Mouse (Mus musculus) layer of hippocampus, adult 2 months (tissue): ENCODE measurements around the gene Rbp1. TPM values are rescaled to one million over a fixed set of nuclear protein-coding genes. Genes with fewer than 3 reads are reported as not detected.

ENCODE experiments used
- DNase-seq, 2 experiments: peaks; one replicate each; pipeline ENCODE4 v3.0.0; 2022; ENCODE audit warnings: low spot score in 2 of 2
- H3K27ac ChIP-seq: fragments of 200-600 bp; 2 replicates; pipeline ENCODE4 v1.8.1; 2022
- H3K4me3 ChIP-seq: fragments of 200-600 bp; 2 replicates; pipeline ENCODE4 v1.8.1; 2022; ENCODE audit warnings: mild to moderate bottlenecking
- CTCF ChIP-seq: fragments of 200-600 bp; conservative IDR thresholded peaks from 2 replicates; pipeline ENCODE4 v1.8.1; 2022; ENCODE audit warnings: antibody characterized with exemption, mild to moderate bottlenecking, moderate library complexity
- long read RNA-seq, 2 experiments: library from polyadenylated mRNA; stranded (forward); transcript quantifications; one replicate each; pipeline ENCODE4 v2.0.0; 2021; ENCODE audit warnings: borderline mapping rate in 2 of 2
- total RNA-seq, 2 experiments: library from RNA; stranded (reverse); gene quantifications; 2 replicates each; pipeline ENCODE4 v1.2.3; 2021

Gene Rbp1
- 1 to 10 TPM; 4.3 to 4.9 TPM for total RNA-seq
- long read RNA-seq, experiment 1, partial matches to known transcripts, result 8 of 11 reads
- long read RNA-seq, experiment 1, other reads (novel, unspliced or antisense), result 1 of 11 reads
- long read RNA-seq, experiment 2, partial matches to known transcripts, result 1 of 4 reads
- long read RNA-seq, experiment 2, other reads (novel, unspliced or antisense), result 0 of 4 reads

- no peak for DNase-seq
- Histone ChIP-seq H3K27ac (no peak within 1 kb of the TSS), H3K4me3 (no peak within 1 kb of the TSS)
- no peak for TF ChIP-seq CTCF
Observed at GRCm38 (mm10) chr9:98422656-98423055, at the start of gene Rbp1. Gene Rbp1, plus strand, starts transcription at chr9:98422961.

GRCm38 (mm10) chr9:98373358-98373757 is 49.4 kb upstream of the Rbp1 start:
- H3K4me3 ChIP-seq, result no peak overlapping the region
- H3K27ac ChIP-seq, result no peak overlapping the region
- peak; percentile 52 for TF ChIP-seq CTCF
- DNase-seq, result no peak

GRCm38 (mm10) chr9:98374897-98375296 is 47.9 kb upstream of the Rbp1 start:
- H3K27ac ChIP-seq, result no peak overlapping the region

GRCm38 (mm10) chr9:98375329-98376170 is 47.2 kb upstream of the Rbp1 start:
- DNase-seq, result no peak
- no peak for TF ChIP-seq CTCF
- no peak overlapping the region for H3K27ac ChIP-seq
- H3K4me3 ChIP-seq, result no peak overlapping the region

More at GRCm38 (mm10) chr9:98374897-98375296, 47.9 kb upstream of the Rbp1 start:
- TF ChIP-seq CTCF, result no peak
- DNase-seq, result no peak
- no peak overlapping the region for H3K4me3 ChIP-seq

- TF ChIP-seq CTCF, result no peak
- H3K27ac ChIP-seq, result no peak overlapping the region
- H3K4me3 ChIP-seq, result no peak overlapping the region
- no peak for DNase-seq
Observed at GRCm38 (mm10) chr9:98379736-98380135, 43.0 kb upstream of the Rbp1 start.

GRCm38 (mm10) chr9:98380593-98380992 is 42.2 kb upstream of the Rbp1 start:
- Histone ChIP-seq H3K4me3 (no peak overlapping the region), H3K27ac (no peak overlapping the region)
- no peak for TF ChIP-seq CTCF
- no peak for DNase-seq

GRCm38 (mm10) chr9:98387741-98388632 is 34.8 kb upstream of the Rbp1 start:
- TF ChIP-seq CTCF, result no peak
- Histone ChIP-seq H3K4me3 (no peak overlapping the region), H3K27ac (no peak overlapping the region)
- no peak for DNase-seq

- no peak overlapping the region for H3K4me3 ChIP-seq
- no peak for TF ChIP-seq CTCF
- peak in 1 of 2 experiments; percentile 42 for DNase-seq
- H3K27ac ChIP-seq, result no peak overlapping the region
Observed at GRCm38 (mm10) chr9:98388633-98388965, 34.2 kb upstream of the Rbp1 start.

GRCm38 (mm10) chr9:98393496-98393895 is 29.3 kb upstream of the Rbp1 start:
- no peak for TF ChIP-seq CTCF
- no peak overlapping the region for H3K4me3 ChIP-seq
- DNase-seq, result no peak
- no peak overlapping the region for H3K27ac ChIP-seq

- TF ChIP-seq CTCF, result no peak
- H3K4me3 ChIP-seq, result no peak overlapping the region
- no peak for DNase-seq
- no peak overlapping the region for H3K27ac ChIP-seq
Observed at GRCm38 (mm10) chr9:98397211-98397610, 25.6 kb upstream of the Rbp1 start.

GRCm38 (mm10) chr9:98397866-98398265 is 24.9 kb upstream of the Rbp1 start:
- no peak overlapping the region for H3K27ac ChIP-seq
- DNase-seq, result no peak
- no peak overlapping the region for H3K4me3 ChIP-seq
- TF ChIP-seq CTCF, result no peak

GRCm38 (mm10) chr9:98400185-98400894 is 22.4 kb upstream of the Rbp1 start:
- peak; percentile 27 to 69 for DNase-seq
- TF ChIP-seq CTCF, result no peak
- H3K27ac ChIP-seq, result 0 out of 2 replicates have a peak overlapping the region, but pooled peaks have one; percentile 36
- H3K4me3 ChIP-seq, result no peak overlapping the region
